Mouse (Mus musculus): ENCODE measurements around the gene Mpz.

The Mpz gene

DNA sequence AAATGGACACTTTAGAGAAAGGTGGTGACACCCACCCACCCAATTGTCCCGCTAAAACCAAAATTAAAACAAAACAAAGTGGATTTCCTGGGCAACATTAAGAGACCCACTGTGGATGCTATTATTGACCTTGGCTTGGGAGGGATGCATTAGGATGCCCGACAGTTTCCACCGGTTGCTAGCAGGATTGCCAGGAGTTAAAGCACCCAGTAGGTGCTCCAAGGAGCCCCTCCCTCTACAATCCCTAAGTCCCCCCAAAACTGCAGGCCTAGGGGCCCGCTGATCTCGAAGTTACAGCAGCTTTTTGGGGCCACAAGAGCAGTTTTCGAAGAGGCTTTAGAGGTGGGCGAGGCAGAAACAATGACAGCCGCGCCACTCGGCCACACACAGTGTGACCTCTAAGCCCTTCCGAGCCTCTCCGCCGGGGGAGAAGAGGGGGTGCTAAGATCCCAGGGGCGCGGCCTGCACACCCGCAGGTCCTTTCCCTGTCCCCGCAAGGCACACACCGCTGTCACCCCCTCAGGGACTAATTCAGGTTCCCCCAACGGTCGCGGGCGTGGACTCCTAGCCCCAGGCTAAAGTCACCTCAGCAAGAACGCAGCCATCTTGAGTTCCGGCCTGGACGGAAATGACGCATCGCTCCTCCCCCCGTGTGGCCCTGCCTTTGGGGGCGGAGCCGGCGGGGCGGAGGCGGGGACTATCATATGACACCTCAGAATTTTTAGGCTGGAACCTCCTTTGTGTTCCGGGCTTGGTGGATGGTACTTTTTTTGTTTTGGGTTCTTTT is at the start of gene Mpz, which contains the start of gene Sdhc:
Gene Mpz, plus strand, starts transcription at position 738 of the 787 bp plus-strand sequence.
Gene Sdhc, minus strand, starts transcription at position 630 of the 787 bp plus-strand sequence.
- DNase-seq (ENCODE audit: low spot score), result peak; percentile 85

DNA sequence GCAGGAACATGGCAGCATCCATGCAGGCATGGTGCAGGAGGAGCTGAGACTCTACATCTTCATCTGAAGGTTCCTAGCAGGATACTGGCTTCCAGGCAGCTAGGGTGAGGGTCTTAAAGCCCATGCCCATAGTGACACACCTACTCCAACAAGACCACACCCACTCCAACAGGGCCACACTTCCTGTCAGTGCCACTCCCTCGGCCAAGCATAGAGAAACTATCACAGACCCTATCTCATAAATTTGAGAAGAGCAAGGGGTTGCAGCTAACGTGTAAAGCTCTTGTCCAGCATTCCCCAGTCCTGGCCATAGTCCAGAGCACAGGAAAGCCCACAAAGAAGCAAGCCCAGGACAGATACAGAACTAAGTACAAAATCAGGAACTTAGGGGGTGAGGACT is 49.5 kb upstream of the Mpz start:
- DNase-seq (ENCODE audit: low spot score), result no peak

DNA sequence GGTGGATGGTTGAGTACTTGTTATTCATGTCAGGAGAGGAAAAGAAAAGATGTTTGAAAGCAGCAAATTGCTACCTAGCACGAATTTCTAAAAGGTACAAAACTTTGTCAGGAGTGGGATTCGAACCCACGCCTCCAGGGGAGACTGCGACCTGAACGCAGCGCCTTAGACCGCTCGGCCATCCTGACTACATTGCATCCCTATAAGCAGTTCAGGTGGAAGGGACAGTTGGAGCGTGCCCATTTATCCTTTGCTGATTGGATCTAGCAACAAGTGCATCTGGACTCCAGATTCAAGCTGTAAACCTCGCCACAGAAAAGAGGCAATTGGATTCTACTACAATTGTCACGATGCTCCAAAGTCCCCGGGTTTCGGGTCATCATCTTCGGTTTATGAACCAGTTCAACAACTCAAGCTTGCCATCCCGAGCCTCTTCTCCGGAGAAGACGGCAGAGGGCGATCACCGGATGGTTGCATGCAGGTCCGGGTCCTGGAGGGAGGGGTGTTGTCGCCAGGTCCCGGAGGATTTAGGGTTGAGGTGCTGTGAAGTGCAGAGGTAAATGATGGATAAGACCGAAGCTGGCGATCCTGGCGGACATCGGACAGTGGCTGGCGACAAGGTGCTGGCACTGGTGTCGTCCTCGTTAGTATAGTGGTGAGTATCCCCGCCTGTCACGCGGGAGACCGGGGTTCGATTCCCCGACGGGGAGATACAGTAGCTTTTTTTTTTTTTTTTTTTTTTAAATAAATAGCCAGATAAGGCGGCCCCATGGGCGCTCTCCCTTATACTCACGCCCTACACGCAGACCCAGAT is 48.6 kb upstream of the Mpz start:
- DNase-seq (ENCODE audit: low spot score), result peak; percentile 93

DNA sequence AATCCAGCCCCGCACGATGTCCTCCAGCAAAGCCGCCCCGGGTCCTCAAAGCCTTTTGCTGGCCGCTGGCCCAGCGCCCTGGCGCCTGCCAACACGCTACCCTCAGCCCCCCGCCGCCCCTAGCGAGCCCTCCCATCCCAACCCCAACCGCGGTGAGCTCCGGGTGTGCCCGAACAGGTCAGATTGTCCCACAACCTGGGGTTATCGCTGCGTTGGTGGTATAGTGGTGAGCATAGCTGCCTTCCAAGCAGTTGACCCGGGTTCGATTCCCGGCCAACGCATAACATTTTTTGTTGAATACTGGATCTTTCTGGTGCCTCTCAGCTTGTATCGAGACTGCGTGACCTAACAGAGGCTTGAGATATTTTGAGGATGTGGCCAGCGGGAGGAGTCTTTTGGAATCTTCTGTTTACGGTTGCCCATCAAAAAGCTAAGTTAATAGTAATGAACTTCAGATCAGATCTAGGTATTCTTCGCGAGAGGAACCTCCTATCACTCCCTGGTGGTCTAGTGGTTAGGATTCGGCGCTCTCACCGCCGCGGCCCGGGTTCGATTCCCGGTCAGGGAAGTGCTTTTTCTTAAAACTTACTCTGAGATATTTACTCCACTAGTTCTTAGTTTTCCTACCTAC is 47.8 kb upstream of the Mpz start:
- DNase-seq (ENCODE audit: low spot score), result peak; percentile 94

DNA sequence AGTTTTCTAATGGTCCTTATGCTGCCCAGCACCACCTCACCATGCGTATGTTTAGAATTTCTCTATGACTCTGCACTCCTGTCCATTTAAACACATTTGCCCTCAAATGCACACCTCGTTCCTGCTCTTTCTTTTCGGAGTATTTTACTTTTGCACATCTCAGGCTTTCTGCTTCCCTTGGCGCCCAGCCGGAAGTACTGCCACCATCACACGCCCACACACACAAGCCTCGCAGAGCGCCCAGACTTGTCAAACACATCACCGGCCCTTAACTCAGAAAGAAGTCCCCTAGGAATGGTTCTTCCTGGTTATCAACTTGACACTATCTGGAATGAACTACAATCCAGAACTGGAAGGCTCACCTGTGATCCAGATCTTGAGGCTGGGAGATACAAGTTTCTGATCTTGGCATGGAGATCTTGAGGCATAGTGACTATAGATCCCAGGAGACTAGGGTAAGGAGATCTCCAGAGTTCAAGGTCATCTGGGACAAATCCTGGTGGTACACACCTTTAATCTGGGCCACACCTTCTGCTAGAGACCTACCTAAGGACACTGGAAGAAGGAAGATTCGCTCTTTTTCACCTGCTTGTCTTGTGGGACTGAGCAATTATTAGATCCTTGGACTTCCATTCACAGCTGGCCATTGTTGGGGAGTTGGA is 47.2 kb upstream of the Mpz start:
- DNase-seq (ENCODE audit: low spot score), result no peak

DNA sequence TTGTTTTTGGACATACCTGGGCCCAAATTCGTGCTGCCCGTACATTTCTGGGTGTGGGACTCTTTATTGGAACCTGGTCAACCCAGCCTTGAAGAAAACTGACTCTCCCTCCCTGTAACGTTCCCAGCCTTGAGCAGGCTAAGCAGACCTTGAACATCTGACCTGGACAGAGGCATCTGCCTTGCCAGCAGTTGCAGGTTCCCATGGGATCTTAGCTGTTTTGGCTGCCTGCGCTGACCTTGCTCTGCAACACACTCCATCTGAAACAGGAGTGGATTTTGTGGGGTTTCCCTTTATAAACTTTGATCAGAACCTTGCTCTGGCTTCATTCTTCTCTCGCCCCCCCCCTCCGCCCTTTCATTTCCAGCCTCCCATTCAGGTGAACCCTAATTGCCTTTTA is 45.3 kb upstream of the Mpz start:
- no peak for DNase-seq (ENCODE audit: low spot score)

DNA sequence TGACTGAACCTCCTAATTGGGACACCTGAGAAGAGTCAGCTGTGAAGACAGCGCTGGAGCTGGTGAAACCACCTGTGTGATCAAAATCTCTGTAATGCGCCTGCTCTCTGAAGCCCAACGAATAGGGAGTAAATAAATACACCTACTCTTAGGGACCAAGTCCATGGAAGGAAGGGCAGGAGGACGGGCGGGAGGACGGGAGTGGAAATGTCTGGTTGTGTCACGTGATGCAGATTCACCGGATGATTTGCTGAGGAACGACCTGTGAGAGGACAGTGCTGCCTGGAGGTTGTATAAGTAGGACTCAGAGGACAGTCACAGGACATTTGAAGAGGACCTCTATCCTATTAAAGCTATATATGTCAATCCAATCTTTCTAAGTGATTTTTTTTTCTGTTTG is 40.9 kb upstream of the Mpz start:
- DNase-seq (ENCODE audit: low spot score), result no peak

DNA sequence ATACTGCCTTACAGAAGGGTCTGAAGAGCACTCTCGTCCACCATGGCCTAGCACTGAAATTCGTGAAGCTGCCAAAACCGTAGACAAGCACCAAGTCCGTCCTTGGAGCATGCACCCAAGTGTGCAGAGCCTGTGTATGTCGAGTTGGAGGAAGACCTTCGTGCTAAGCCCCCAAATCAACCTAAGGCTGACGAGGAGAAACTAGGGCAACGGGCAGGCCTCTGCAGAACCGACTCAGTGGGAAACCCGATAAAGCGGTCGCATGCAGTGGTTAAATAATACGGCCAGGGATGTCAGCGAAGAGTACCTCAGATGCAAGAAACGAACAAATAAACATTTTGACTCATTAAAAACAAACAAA is 39.9 kb upstream of the Mpz start:
- DNase-seq (ENCODE audit: low spot score), result no peak

DNA sequence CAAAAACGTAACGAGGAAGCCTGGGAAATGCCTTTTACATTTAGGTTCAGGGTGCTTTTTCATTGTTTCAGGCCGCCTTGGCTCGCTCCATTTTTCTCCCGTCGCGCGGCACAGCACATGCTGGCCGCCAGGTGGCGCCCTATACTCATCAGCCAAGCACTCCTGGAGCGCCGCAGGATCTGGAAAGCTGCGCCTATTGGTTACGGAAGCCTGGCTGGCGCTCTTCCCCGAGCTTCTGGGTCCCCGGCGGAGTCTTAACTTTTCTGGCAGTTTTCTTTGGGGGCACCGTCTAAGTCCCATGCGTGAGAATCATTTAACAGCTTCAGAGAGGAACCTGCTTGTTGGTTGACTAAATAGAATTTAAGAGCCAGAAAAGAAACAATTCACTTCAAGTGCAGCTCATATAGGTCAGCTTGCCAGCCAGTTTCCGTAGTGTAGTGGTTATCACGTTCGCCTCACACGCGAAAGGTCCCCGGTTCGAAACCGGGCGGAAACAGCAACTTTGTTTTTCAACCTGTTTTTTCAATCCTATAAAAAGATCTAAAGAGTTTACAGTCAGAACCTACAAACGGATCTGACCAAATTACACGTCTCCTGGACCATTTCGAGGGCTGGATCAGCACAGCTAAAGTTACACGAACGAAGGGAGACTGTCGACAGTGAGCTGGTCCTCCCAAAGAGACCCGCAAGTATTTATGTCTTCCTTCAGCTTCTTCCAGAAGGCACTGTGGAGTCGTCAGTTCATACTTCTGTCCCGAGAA is 39.3 kb upstream of the Mpz start:
- DNase-seq (ENCODE audit: low spot score), result peak; percentile 99

DNA sequence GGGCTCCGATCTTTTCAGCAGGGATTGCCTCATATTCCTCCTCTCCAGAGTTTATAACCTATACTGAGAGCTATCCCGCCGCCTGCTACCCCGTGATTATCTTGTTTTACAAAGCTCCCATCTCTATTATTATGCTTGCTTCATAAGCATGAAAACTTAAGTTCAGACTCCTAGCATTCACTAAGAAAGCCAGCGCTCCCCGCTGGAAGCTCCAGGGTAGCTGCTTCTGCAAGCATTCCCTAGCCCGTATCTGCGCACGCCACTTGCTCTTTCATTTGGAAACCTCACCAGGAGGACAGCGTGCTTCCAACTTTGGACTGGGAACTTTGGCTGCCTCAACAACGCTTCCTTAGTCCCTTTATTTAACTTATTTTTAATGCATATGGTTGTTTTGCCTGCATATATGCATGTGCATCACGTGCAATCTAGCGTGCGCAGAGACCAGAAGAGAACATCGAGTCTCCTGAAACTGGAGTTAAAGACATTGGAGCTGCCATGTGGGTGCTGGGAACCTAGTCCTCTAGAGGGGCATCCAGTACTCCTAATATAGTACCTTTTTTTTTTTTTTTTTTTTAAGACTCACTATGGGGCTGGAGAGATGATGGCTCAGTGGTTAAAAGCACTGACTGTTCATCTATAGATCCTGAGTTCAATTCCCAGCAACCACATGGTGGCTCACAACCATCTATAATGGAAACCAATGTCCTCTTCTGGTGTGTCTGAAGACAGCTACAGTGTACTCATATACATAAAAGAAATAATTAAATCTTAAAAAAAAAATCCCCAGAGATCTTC is 38.5 kb upstream of the Mpz start:
- no peak for DNase-seq (ENCODE audit: low spot score)

DNA sequence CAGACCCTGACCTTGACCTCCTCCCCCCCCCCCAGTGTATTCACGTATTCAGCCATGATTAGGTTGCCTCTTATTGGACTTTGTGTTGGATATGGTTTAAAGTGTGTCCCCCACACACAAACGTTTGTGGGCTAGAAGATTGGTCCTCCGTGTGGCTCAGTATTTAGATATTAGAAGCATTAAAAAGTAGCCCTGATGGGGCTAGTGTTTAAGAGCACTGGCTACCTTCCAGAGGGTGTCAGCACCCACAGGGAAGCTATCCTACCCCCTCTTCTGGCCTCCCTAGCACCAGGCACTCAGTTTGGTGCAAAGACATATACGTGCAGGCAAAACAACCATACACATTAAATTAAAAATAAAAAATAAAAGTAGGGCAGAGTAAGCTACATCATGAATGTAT is 37.5 kb upstream of the Mpz start:
- DNase-seq (ENCODE audit: low spot score), result no peak

DNA sequence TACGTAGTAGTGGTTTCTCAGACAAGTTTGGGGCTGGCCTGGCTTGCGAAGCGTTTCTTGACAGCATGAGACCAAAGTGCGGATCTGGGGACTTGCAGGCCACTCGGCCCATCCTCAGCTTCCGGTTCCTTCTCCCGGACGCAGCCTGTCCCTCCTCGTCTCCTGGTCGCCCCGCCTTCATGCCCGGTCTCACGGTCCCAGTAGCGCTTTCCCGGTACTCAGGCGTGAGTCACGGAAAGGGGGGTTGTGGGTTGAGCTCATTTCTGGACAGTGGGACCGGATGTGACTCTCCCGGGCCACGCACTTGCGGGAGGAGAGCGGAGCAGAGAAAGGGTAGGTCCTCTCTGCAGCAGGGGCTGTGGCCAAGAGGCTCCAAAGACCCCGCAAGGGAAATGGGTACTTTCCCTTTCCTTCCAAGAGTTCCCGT is 36.6 kb upstream of the Mpz start, which contains the start of gene Cfap126:
Gene Cfap126, plus strand, starts transcription at position 46 of the 427 bp plus-strand sequence.
- DNase-seq (ENCODE audit: low spot score), result no peak

DNA sequence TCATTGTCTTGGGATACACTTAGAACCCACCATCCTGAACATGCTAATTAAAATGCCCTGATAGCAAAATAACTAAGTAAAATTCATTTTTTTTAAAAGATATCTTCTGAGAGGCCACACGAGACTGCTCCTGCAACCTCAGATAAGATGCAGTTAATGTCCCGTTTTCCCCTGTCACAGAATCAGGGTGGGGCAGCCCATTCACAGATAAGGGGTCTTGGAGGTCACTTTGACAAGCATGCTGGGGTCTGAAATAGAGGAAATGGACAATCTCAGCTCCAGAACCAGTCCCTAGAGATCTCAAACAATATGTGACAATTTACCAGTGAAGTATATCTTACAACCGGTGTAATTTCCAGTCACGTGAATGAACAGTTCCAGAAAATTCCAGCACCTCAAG is 34.2 kb upstream of the Mpz start:
- no peak for DNase-seq (ENCODE audit: low spot score)

DNA sequence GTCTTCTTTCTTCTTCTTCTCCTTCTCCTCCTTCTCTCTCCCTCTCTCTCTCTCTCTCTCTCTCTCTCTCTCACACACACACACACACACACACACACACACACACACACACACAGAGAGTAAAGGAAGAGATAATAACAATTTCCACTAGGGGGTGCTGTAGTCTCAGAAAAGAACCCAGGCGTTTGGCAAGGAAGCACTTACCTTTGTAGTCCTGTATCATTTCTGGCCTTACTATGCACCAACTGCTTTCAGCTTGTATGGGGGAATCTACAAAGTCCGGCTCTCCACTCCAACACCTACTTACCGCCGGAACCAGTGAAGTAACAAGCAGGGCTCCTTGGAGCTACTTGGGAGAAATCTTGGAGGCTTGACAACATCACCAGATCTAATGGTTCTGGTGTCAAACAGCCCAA is 32.2 kb upstream of the Mpz start:
- DNase-seq (ENCODE audit: low spot score), result peak; percentile 91

DNA sequence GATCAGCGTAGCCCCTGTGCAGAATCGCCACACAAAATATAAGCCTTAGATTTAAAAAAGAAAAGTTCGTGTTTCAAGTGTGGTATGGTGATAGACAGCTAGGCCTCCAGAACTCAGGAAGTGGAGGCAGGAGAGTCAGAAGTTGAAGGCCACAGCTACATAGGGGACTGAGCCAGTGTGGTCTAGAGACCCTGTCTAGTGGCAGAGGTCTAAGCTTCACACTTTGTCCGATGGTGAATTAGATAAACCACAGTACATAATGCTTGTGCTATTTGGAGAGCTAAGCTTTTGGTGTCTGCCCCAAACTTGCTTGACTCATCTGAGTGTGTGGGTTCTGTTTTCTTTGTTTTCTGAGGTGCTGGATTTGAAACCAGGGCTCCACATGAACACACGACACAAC is 31.5 kb upstream of the Mpz start:
- DNase-seq (ENCODE audit: low spot score), result no peak

DNA sequence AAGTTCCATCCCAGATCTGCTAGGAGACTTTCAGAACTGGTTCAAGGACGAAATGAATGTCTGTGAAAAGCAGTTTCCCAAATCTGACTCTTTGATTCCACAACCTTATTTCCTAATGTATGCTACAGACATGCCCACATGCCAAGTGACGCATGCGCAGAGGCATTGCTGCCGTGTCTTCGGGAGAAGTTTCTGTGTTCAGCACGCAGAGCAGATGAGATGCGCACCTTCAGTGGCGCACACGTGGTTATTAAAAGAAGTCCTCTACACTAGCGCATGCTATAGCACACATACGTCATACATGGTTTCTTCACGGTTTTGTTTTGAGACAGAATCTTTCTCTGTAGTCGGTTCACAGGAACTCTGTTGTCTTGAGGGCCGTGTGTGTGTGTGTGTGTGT is 31.1 kb upstream of the Mpz start:
- DNase-seq (ENCODE audit: low spot score), result no peak

DNA sequence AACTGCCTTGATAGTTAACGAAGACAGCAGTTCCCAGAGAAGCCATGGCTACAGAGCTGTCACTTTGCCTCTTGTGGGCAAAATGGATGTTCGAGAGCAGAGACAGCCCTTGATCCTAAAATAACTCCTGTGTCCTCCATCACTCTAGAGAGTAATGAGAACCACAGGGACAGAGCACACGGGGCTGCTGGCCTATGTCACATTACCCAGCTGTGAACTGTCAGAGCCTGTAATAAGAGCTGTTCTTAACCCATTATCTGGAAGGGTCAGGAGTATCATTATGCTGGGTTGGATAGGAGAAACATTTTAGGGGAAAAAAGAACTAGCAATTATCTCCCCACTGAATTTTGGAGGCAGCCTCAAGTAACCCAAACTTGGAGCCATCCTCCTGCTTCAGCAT is 29.6 kb upstream of the Mpz start:
- no peak for DNase-seq (ENCODE audit: low spot score)

DNA sequence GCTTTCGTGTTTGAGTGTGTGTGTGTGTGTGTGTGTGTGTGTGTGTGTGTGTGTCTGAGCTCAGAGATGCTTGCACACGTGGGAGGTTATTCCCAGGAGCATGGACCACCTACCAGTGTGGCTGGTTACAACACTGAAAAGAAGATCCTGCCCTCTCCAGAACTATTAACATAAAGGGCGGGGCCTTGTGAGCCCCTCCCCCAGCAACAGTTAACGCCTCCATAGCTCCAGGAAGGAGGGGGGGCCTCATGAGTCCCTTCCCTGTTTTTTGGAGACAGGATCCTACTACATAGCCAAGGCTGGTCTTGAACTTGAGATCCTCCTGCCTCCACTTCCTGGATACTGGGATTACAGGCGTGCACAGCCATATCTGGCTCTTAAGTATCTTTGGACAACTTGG is 28.7 kb upstream of the Mpz start:
- no peak for DNase-seq (ENCODE audit: low spot score)

DNA sequence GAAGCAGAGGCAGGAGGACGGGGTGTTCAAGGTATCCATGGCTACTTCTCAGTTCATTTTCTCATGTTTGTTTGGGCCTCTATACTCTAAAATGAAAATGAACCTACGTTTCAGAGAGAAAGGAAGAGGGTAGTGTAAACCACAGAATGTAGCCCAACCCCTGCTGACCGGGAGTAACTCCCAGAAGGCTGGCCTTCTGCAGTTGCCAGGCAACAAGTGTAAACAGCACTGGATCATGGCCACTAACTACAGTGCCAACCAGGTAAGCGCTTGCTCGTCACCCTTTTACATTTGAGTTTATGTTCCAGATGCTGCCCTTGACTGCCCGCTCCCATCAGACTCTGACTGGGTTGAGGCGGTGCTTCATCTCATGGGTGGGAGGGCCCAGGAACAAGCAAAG is 27.6 kb upstream of the Mpz start:
- no peak for DNase-seq (ENCODE audit: low spot score)

DNA sequence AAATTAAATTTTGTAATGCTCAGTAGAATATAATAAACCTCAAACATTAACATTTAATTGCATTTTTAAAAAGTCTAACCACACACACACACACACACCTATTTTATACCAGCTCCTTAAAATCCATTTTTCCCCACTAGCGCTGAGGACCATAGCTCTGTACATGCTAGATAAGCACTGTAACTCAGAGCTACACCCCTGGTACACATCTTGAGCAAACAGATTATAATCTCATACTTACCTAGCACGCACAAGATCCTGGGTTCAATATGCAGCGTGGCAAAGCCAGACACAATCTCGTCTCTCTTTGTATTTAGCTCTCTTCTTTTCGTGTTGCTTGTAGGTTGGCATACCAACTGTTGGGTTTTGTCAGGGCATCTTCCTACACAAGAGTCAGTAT is 26.1 kb upstream of the Mpz start:
- no peak for DNase-seq (ENCODE audit: low spot score)

DNA sequence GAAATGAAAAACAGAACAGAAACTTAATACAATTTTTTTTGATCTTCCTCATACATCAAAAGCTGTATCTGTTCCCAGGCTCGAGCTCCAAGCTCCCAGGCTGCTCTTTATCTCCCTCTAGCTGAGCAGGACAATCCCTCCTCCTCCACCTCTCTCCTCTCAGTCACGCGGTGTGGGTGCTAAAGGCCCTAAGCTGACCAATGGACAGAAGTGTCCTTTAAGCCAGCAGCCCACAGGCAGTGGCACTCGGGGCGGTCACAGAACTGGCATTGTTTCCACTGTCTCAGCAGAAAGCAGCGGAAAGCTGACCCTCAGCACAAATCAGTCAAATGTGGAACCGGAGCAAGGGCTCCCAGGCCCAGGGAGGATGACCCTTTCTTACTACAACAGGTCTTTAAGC is 21.3 kb upstream of the Mpz start:
- no peak for DNase-seq (ENCODE audit: low spot score)
